In the genomic region with DNA sequence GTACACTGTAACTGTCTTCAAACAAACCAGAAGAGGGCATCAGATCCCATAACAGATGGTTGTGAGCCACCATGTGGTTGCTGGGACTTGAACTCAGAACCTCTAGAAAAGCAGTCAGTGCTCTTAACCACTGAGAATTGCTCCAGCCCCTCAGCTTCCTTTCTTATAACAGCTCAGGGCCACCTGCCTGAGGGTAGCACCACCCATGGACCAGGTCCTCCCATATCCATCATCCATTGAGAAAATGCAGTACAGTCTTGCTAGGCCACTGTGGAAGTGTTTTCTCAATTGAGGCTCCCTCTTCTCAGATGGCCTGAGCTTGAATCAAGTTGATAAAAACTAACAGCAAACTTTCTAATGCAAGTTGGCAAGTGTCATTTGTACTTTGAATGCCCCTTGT, we compare ENCODE assay signal across 20 mouse cellular contexts.
"Had no signal": no experiment of that assay in that cellular context is flagged by ENCODE, and none has a peak within 500 bp of the region (broad histone marks: within the 10 kb centered on the region; RNA-seq: fewer than 3 reads in every experiment).

No protein-coding gene starts in this region.

- H3K27me3 ChIP-seq: heart, embryonic 12.5 days; hindbrain, embryonic 13.5 days; hindbrain, embryonic 15.5 days; limb, embryonic 12.5 days had no signal

- H3K4me3 ChIP-seq: heart, embryonic 10.5 days; heart, embryonic 12.5 days; hindbrain, embryonic 13.5 days; hindbrain, embryonic 15.5 days; layer of hippocampus, adult 2 months; left cerebral cortex, adult 2 months; limb, embryonic 10.5 days; limb, embryonic 12.5 days had no signal

- H3K4me1 ChIP-seq: heart, embryonic 10.5 days; hindbrain, embryonic 13.5 days; hindbrain, embryonic 15.5 days had no signal

- H3K9ac ChIP-seq: forebrain, postnatal 0 days; heart, embryonic 12.5 days; hindbrain, embryonic 13.5 days; hindbrain, embryonic 15.5 days; limb, embryonic 12.5 days had no signal

- H3K9me3 ChIP-seq: heart, embryonic 10.5 days; heart, embryonic 12.5 days; hindbrain, embryonic 13.5 days; hindbrain, embryonic 15.5 days; limb, embryonic 10.5 days had no signal

- H3K36me3 ChIP-seq: heart, embryonic 10.5 days; heart, embryonic 12.5 days; hindbrain, embryonic 13.5 days; hindbrain, embryonic 15.5 days; limb, embryonic 10.5 days; limb, embryonic 12.5 days had no signal

- DNase-seq: forebrain, postnatal 0 days; gastrocnemius, postnatal 14 days; gastrocnemius, postnatal 36 days; heart, adult 18-20 months; heart, postnatal 10 days; kidney, adult 11 months; kidney, adult 8-10 months; kidney, postnatal 10 days; kidney, postnatal 25 days; kidney, postnatal 4 days had no signal

- ATAC-seq: forebrain, postnatal 0 days; hindbrain, postnatal 0 days; intestine, embryonic 16.5 days had no signal

- H3K27ac ChIP-seq: heart, embryonic 10.5 days; hindbrain, embryonic 13.5 days; hindbrain, embryonic 15.5 days; hindbrain, postnatal 0 days; layer of hippocampus, adult 2 months; left cerebral cortex, adult 2 months; limb, embryonic 10.5 days; limb, embryonic 12.5 days had no signal

- H3K4me2 ChIP-seq: heart, embryonic 12.5 days; hindbrain, embryonic 13.5 days; hindbrain, embryonic 15.5 days; limb, embryonic 12.5 days had no signal
